Mouse (Mus musculus): ENCODE measurements around the gene Pnmal2.

The Pnmal2 gene

DNA sequence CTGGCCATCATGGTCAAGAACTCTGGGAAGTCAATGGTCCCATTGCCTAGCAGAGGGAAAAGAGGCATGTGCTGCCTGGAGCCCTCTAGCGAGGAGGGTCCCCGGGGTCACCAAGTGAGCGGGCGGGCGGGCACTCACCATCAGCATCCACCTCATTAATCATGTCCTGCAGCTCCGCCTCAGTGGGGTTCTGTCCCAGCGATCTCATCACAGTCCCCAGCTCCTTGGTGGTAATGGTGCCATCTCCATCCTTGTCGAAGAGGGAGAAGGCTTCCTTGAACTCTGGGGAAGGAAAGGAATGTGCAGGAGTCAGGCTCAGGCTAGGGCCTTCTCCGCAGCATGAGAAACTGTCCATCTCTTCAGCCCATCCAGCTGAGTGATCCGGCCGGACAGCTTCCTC lies 27.0 kb upstream of the Pnmal2 start:
- no peak for DNase-seq (ENCODE audit: low read depth, low spot score)

DNA sequence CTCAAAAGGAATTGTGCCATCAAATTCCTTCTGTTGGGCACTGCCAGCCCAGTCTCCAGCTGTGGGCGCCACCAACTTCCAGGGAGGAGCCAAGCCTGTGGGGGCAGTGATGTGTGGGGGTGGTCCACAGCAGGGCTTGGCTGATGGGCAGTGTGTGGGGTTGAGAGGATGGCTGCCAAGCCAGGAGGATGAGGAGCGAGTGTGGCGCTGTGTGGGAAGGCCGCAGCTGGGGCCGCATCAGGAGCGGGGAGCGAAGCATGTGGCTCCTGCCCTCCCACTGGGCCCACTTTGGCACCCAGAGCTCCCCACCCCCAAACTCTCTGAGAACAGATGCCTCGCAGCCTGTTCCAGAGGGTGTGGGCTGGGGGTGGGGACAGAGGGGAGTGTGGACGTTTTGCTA lies 26.5 kb upstream of the Pnmal2 start:
- DNase-seq (ENCODE audit: low read depth, low spot score): no peak

DNA sequence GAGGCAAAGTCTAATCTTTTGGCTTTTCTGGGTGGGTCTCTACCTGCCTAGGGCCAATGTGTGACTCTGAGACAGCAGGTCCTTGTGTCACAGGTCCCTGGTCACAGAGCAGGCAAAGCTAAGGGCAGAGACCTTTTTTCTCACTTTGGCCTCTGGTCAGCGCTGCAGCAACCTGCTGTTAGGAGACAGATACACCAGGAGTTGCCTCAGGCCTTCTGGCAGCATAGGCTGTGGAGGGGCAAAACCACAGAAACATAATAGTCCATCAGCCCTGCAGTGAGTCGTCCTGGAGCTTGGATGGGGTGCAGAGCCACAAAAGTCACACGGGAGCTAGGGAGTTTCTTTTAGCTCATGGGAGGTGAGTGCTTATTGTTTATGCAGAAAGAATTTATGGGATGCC lies 25.8 kb upstream of the Pnmal2 start:
- DNase-seq (ENCODE audit: low read depth, low spot score): peak; percentile 63

DNA sequence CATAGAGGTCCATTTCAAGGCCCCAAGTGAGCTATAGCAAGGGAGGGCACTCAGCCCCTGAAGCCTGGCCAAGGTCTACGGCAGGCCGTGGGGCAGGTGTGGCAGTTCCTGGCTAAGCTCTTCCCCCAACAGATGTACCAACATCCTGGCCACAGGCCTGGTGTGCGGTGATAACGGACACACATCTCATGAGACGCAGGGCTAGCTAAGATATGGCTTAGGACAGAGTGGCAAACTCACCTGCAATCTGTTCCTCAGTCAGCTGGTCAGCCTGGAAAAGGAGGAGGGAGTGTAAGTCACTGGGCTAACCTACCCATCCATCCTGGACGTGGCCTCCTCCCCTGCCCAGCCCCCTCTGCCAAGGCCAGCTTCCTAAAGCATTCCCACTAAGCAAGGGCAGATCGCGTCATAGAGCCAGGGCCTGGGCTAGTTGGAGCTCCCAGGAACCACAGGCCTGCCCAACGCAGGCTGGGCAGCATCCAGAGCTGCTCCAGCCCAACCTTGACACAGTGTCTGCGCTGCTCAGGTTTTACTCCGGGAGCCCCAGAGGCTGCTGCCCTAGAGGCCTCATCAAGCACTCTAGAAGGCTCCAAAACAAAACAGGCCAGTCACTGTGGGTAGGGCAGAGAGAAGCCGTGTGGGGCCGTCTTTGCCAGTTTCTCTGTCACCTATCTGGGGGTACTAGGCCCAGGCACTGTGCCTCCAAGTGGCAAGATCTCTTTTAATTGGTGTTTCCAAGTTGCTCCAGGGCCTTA lies 24.9 kb upstream of the Pnmal2 start:
- DNase-seq (ENCODE audit: low read depth, low spot score): peak; percentile 20

DNA sequence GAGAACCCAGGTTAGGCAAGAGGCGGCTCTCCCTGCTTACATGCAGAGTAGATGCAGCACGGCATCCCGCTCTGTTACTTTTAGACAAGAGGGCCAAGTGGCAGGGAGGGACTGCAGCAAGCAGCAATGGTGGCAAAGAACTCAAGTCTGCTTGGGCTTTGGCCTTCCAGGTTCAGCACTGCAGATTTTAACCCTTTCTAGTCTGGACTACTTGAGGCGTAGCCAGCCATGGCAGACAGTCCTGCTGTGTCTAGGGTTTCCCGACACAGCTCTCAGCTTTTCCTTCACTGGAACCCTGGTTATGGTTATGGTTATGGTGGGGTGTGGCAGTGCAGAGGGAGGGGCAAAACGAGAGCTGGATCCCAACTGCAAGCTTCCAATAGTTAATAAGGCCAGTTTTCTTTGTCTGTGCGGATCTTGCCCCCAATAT lies 24.3 kb upstream of the Pnmal2 start:
- no peak for DNase-seq (ENCODE audit: low read depth, low spot score)

DNA sequence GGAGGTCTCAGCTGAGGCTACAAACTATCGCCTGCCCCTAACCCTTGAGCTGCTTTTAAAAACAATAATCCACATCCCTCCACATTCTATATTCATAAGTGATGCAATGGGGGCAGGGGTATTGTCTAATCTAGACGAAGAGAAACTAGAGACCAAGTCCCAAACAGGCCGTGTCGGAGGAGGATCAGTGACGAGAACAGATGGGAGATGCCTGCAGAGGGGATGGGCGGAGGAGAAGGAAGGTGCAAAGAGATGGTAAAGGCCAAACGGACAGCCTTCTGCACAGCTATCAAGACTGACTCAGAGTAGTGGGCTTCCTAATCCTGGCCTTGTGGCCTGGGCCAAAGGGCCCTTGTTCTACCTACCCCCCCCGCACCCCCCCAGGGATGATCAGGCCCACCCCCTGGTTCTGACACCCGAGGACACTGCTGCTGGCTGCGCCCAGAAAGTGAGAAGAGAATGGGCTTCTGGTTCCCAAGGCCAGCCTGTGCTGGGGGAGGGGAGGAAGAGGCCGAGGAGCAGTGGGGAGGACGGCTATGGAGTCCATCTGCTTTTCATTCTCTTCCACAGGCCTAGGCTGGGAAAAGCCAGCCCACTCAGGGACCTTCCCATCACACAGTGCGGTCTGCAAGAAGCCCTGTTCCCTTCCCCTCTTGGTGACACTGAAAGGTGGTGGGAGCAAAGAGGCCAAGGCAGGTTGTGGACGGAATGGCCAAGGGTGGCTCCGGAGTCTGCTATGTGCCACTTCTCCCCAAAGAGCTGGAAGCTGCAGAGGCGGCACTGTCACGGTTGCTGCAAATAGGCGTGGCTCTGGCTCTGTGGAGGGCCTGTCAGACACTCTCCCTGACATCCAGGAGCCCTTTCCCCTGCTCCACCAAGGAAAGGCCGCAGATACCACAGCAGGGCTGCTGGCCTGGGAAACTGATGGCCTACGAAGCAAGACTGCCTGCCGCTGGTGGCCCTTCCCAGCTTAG lies 23.4 kb upstream of the Pnmal2 start:
- no peak for DNase-seq (ENCODE audit: low read depth, low spot score)

DNA sequence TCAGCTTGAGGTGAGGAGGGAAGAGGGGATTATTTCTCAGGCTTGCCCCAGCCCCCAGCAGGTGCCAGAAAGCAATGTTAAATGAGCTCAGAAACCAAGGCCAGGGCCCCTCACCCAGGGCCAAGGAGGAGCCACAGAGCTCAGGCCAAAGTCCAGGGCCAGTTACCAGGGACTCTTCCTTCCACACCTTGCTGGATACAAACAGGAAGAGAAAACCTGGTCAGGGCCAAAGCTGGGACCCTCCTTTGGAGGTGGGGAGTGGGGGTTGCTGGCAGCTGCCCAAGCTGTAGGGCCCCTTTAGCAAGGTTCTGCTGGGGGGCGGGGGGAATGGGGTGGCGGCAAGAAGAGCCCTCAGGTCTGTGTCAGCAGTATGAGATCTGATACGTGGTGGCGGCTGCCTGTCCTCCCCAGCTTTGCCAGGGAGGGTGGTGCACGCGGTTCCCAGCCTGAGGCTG lies 22.6 kb upstream of the Pnmal2 start:
- no peak for DNase-seq (ENCODE audit: low read depth, low spot score)

DNA sequence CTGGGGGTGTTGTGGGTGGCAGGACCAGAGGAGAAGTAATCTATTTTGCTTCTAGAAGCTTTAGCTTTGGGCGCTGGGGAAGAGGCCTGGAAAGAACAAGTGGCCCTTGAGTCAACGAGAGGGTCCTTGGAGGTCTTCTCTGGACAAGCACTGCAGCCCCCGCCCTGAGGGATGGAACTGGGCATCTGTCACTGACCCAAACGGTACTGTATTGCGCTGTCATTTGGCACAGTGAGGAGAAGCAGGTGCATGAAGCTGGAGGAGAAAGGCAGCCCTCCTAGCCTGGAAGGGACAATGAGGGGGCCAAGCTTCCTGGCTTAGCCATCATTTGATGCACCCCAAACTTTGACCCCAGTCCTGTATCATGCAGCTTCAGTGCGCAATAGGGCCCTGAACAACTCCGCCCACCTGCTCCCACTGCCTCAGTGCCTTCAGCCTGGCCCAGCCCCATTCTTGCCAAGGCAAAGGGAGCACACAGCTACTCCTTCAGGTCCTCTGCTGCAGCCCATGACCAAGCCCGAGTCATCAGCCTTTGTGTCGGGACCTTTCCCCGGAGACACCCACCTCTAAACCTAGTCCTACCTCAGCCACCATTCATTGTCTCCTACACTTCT lies 22.0 kb upstream of the Pnmal2 start:
- peak; percentile 26 for DNase-seq (ENCODE audit: low read depth, low spot score)

DNA sequence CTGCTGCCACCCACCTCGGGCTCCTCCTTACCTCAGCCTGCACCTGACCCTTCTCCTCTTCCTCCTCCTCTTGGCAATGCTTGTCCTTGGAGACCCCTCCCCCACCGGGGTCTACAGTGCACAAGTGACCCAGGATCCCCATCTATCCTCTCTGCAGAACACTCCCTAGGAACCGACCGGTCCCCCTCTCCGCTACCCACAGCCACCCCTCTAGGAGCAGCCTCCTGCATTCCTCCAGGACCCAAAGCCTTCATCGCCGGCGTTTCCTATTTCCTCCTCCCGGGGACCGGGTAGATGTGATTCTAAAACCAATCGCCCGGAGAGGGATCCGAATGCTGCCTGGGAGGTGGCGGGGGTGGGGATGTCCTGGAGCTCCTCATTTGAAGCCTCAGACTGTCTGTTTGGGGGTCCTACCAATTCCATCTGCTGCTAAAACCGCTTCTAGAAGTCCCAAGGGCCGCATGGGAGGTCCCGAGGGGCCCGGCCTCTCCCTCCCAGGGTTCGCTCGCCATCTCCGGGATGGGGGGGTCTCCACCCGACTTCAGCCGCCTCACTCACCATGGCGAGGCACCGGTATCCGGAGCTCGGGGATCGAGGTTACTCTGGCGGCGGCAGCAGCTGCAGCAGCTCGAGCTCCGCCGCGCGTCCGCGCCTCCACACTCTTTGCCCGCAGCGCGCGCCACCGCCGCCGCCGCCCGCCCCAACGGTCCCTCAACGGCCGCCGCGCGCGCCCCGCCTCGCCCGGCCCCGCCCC lies 21.0 kb upstream of the Pnmal2 start:
- no peak for DNase-seq (ENCODE audit: low read depth, low spot score)

DNA sequence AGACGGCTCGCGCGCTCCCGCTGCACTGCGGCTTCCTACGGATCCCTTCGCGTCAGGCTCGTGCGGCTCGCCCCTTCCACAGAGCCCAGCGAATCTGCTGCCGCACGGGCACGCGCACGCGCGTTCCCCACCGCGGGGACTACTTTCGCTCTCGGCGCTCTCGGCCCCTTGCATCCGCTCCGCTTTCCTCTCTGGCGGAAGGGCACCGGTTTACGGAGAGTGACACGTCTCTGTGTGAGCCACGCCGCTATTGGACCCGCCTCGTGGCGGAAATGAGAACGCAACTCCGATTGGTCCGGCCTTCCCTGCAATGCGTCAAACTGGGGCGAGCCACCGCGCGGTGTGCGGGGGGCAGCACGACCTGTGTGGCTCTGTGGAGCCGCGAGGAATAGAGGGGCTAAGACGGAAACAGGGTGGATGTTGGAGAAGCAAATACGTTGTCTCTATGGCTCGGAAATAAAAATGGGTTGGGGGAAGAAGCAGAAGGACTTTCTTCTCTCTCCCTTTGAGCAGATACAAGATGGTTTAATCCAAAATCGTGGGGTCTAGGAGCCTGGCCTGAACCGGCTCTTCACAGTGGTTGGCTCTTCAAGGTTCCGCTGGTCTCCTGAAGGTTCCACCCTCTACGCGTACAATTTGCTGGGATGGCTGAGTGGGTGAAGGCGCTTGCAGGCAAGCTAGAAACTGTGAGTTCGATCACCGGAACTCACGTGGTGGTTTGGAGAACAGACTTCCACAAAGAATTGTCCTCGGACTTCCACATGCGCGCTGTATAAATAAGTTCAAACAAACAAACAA lies 20.2 kb upstream of the Pnmal2 start, which contains the start of gene Calm3:
Calm3 (minus strand) TSS at position 78 of the 798 bp plus-strand sequence.
- peak; percentile 95 for DNase-seq (ENCODE audit: low read depth, low spot score)

DNA sequence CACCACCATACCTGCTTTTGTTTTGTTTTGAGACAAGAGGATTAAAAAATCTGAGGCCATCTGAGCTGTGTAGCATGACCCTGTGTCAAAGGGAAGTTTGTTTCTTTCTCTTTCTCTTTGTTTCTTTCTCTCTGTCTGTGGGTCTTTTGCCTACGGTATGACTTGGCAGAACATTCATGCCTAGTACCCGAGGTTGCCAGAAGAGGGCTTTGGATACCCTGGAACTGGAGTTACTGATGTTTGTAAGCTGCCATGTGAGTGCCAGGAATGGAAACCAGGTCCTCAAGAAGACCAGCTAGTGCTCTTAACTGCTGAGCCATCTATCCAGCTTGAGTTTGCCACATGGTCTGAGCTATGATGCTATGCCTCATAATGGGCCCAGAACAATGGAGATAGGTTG lies 16.1 kb upstream of the Pnmal2 start:
- peak; percentile 35 for DNase-seq (ENCODE audit: low read depth, low spot score)

DNA sequence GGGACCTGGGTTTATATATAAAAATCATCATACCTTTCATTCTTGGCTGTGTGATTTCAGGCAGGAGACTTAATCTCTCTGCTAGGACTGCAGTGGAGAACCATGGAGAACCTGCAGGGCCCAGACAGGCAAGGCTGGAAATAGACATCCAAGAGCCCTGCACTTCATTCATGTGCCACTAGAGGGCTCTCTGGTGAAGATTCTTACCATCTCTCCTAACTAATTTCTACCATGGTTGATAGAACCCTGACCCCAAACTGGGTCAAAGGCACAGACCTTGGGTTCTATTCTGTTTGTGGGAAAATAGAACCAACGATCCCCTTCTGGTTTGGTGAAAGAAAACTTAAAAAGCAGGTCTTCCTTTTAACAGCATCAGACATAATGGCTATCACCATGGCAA lies 13.6 kb upstream of the Pnmal2 start:
- peak; percentile 74 for DNase-seq (ENCODE audit: low read depth, low spot score)

DNA sequence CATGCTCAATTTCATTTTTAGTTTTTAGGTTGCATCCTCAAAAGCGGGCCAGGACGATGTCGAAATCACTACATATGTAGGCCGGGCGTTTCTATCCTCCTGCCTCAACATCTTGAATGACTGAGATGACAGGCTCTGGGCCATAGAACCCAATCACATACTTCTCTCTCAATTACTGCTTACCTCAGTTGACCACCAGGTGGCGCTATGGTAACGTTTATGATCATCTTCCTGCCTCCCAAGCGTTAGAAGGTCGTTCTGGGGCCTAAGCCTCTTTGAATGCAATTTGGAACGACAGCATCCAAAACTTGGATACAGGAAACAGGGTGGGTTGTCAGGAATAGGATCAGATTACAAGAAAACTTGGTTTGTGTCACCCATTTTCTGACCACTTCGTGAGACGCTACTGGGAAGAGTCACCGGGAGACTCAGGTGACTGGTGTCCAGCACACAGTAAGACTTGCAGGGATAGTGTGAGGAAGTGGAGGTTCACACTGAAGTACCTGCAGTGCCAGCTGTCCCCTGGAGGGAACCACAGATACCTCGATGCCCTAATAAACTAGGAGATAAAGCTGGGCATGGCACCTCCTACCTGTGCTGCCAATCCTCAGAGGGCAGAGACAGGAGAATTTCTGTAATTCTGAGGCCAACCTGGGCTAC lies 12.4 kb upstream of the Pnmal2 start:
- peak; percentile 93 for DNase-seq (ENCODE audit: low read depth, low spot score)

DNA sequence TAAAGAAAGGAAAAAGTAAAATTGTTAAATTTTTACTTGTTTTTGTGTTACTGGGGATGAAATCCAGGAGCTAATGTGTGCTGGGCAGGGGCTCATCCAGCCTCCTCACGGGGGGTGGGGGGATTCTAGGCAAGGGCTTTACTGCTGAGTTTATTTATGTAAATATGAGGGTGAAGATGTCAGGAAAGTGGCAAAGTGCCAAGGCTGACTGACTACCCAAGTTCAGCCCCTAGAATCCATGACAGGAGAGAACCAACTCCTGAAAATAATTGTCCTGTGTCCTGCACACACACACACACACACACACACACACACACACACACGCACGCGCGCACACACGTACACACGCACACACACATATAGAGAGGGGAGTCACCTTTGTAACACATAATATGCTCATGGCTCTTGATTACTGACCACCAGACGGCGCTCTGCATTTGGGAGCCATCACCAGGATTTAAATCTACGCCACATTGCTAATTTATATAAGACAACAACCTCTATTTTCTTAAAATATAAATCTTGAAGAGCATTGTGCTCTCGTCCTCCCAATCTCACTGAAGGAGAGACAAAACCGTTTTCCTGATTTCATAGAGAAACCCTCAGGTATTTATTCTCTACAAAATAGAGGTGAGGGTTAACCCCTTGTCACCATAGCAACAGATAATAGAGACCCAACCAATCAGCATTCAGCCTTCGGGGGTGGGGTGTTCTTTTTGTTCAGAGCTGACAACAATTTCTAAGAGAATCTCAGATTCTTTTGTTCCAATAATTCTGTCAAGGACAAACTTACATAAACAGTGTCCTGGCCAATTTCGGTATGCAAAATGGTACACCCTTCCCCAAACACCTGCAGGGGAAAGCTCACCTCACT lies 11.5 kb upstream of the Pnmal2 start:
- peak; percentile 64 for DNase-seq (ENCODE audit: low read depth, low spot score)

DNA sequence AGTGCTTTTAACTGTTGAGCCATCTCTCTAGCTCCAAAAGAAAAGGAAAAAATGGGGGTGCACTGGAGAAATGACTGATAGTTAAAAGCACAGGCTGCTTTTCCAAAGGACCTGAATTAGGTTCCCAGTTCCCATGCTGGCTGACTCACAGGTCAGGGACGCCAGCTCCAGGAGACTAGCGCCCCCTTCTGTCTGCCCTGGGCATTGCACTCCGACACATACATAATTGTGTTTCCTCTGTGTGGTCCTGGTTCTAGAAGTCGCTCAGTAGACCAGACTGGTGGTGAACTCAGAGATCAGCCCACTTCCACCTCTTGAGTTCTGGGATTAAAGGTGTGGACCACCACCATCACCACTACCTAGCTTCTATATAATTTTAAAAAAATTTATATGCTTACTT lies 7.2 kb upstream of the Pnmal2 start:
- peak; percentile 33 for DNase-seq (ENCODE audit: low read depth, low spot score)

DNA sequence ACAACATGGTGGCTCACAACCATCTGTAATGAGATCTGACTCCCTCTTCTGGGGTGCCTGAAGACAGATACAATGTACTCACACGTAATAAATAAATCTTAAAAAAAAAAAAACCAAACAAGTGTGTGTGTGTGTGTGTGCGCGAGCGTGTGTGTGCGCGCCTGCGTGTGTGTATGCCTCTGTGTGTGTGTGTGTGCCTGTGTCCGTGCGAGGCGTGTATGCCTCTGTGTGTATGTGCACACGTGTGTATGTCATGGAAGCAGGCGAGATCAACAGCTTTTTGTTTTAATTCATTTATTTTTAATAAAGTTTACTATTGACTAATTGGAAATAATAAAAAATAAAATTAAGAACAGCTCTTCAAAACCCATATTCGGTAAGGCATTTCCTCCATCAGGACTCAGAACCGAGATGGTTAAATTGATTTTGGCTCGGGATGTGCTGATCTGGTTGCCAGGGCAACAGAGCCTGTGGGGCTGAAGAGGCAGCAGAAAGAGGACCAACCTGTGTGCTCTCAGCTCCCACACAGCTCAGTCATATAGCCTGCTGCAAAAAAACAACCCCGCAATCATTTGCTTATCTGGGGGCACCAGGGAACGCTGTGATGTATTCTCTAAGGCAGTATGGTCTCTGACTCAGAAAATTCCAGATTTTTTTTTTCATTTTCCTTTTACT lies 6.2 kb upstream of the Pnmal2 start:
- DNase-seq (ENCODE audit: low read depth, low spot score): no peak

DNA sequence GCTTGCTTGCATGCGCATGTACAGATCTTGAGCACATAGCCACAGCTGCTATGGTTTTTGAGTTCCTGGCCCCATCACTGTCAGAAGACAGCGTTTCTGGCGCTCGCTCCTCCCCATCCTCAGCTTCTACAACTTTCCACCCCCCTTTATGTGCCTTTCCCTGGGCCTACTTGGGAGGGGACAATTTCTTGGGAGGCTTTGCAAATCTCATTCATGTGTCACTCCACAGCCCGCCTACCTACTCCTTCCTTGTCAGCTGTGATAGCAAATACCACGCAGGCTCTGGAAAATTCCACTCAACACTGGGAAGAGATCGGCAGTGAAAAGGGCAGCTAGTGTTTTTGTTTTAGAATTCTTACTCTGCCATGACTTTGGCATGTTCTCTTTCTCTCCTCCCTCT lies 4.2 kb upstream of the Pnmal2 start:
- DNase-seq (ENCODE audit: low read depth, low spot score): peak; percentile 34

DNA sequence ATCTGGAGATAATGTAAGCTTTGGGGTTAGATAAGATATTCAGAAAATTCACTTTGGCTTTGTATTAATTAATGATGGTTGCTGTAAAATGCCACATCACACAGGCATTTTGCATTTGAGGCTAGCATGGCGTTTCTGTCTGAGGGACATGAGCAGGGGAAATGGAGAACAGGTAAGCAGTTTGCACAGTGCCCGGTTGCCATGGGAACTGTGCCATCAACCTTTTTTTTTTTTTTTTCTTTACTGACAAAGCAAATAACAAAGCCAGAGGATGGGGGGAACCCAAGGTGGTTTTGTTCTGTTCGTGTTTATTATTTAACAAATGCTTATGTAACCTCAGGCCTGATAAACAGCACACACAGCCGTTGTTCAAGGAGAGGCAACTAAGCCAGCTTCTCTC lies 1.6 kb upstream of the Pnmal2 start:
- no peak for DNase-seq (ENCODE audit: low read depth, low spot score)
